Mouse (Mus musculus) midbrain, postnatal 0 days (tissue): ENCODE measurements around the gene Ubr3. TPM values are rescaled to one million over a fixed set of nuclear protein-coding genes. Genes with fewer than 3 reads are reported as not detected.

Source experiments
- ATAC-seq: fragments of 200-750 bp; cut with Nextera tagmentation; 2 replicates; pipeline ENCODE4 v1.8.0; 2017; ENCODE audit warnings: moderate number of reproducible peaks, mild to moderate bottlenecking, moderate TSS enrichment, moderate library complexity; ENCODE audit not compliant: low FRiP score
- DNase-seq: peaks from one replicate; pipeline ENCODE4 v3.0.0-alpha.2; 2015; ENCODE audit warnings: low spot score
- H3K27ac ChIP-seq: fragments of 300-500 bp; sonication (generic); 2 replicates; pipeline ENCODE4 v1.5.1; 2014; ENCODE audit warnings: low read depth, mild to moderate bottlenecking, low read length, mixed read lengths
- H3K27me3 ChIP-seq: fragments of 300-500 bp; sonication (generic); 2 replicates; pipeline ENCODE4 v1.6.1; 2014; ENCODE audit warnings: low read length, control low read depth, mixed read lengths; ENCODE audit not compliant: insufficient read depth
- H3K36me3 ChIP-seq: fragments of 300-500 bp; sonication (generic); 2 replicates; pipeline ENCODE4 v1.6.1; 2014; ENCODE audit warnings: low read length, control low read depth, mixed read lengths; ENCODE audit not compliant: insufficient read depth
- H3K4me1 ChIP-seq: fragments of 300-500 bp; sonication (generic); 2 replicates; pipeline ENCODE4 v1.6.1; 2014; ENCODE audit warnings: mild to moderate bottlenecking, control low read depth, antibody characterized with exemption, low read length, mixed read lengths; ENCODE audit not compliant: insufficient read depth
- H3K4me2 ChIP-seq: fragments of 300-500 bp; sonication (generic); 2 replicates; pipeline ENCODE4 v1.6.1; 2014; ENCODE audit warnings: low read depth, mild to moderate bottlenecking, low read length, mixed read lengths; ENCODE audit not compliant: poor library complexity, severe bottlenecking
- H3K4me3 ChIP-seq: fragments of 300-500 bp; sonication (generic); 2 replicates; pipeline ENCODE4 v1.5.1; 2014; ENCODE audit warnings: low read depth, mild to moderate bottlenecking, low read length, moderate library complexity
- H3K9ac ChIP-seq: fragments of 300-500 bp; sonication (generic); replicated peaks from 2 replicates; pipeline ENCODE4 v1.6.1; 2014; ENCODE audit warnings: mild to moderate bottlenecking, low read length, moderate library complexity, mixed read lengths; ENCODE audit not compliant: poor library complexity, severe bottlenecking
- H3K9me3 ChIP-seq: fragments of 300-500 bp; sonication (generic); 2 replicates; pipeline ENCODE4 v1.6.1; 2016; ENCODE audit warnings: low read length, control low read depth
- CTCF ChIP-seq: IDR thresholded peaks from 2 replicates; pipeline ENCODE4 v1.5.1; 2016; ENCODE audit warnings: antibody characterized with exemption, mild to moderate bottlenecking
- WGBS: fragments of 180-500 bp; shearing (Covaris S2); extraction: QIAGEN DNeasy Blood & Tissue Kit; methylation state at CpG from one replicate; pipeline ENCODE4 v1.1.7; 2014; 5-methylcytosine and 5-hydroxymethylcytosine counted together
- polyA plus RNA-seq: library from polyadenylated mRNA; unstranded; fragments of >200 nt; fragmentation: Nextera tagmentation; extraction: Ambion mirVana; gene quantifications from 2 replicates; pipeline ENCODE4 v1.2.1, GENCODE M21; 2015
- total RNA-seq: library from RNA; depleted of rRNA; stranded (reverse); fragments of >200 nt; gene quantifications from 2 replicates; pipeline ENCODE4 v1.2.3, GENCODE M21; 2014; rRNA removed

Gene Ubr3
- total and polyA plus RNA-seq, 2 experiments from 2014 or later, result 20.9 to 37.9 TPM

DNA sequence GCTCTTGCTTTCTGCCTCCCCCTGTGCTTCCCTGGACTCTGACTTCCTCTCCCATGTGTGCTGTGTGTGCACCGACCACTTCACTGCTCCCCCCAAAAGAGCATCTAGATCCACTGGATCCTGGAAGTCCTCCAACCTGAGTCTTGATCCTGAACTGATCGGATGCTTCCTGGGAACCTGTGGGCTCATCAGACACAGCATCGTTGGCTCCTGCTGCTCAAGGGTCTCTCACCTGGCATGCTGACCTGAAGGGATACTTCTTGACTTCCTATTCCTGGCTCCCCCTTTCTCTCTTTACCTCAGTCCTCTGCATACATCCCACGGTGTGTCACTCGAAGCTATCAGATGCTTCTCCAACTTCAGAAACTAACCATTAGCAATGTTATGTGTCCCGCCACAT is 168.1 kb downstream of the Ubr3 start:
- 93% methylated on average over 6 of the region's 6 CpGs for WGBS
- DNase-seq, result no peak
- no peak overlapping the region for H3K27ac ChIP-seq
- ATAC-seq, result no peak
- TF ChIP-seq CTCF, result no peak
- no peaks in the 10 kb centered on the region for H3K27me3 ChIP-seq
- no peaks in the 10 kb centered on the region for H3K36me3 ChIP-seq
- no peak overlapping the region for H3K4me2 ChIP-seq
- H3K9ac ChIP-seq, result no peak overlapping the region
- no peaks in the 10 kb centered on the region for H3K9me3 ChIP-seq
- no peak overlapping the region for H3K4me3 ChIP-seq
- H3K4me1 ChIP-seq, result peaks cover 9% of the 10 kb centered on the region; the same call in 1 of the 2 replicates

GRCm38 (mm10) chr2:70065729-70066300 is 168.8 kb downstream of the Ubr3 start:
- 28% methylated on average over 7 of the region's 7 CpGs for WGBS
- no peak overlapping the region for H3K4me2 ChIP-seq
- no peaks in the 10 kb centered on the region for H3K9me3 ChIP-seq
- 0 out of 2 replicates have a peak overlapping the region, but pooled peaks have one; percentile 38 for H3K27ac ChIP-seq
- no peak for TF ChIP-seq CTCF
- no peaks in the 10 kb centered on the region for H3K27me3 ChIP-seq
- no peak overlapping the region for H3K9ac ChIP-seq
- ATAC-seq (no peak), DNase-seq (no peak)
- H3K4me1 ChIP-seq, result peaks cover 3% of the 10 kb centered on the region; the same call in 1 of the 2 replicates
- H3K36me3 ChIP-seq, result no peaks in the 10 kb centered on the region
- no peak overlapping the region for H3K4me3 ChIP-seq

- Histone ChIP-seq H3K4me2 (no peak overlapping the region), H3K9me3 (no peaks in the 10 kb centered on the region), H3K9ac (no peak overlapping the region), H3K4me1 (peaks cover 3% of the 10 kb centered on the region; the same call in 1 of the 2 replicates), H3K4me3 (no peak overlapping the region), H3K27ac (no peak overlapping the region), H3K36me3 (no peaks in the 10 kb centered on the region), H3K27me3 (no peaks in the 10 kb centered on the region)
- 61% methylated on average over 6 of the region's 6 CpGs for WGBS
- TF ChIP-seq CTCF, result no peak
- DNase-seq, result no peak
- no peak for ATAC-seq
These were observed 169.4 kb downstream of the Ubr3 start for GRCm38 (mm10) chr2:70066338-70067022.

- no peak for TF ChIP-seq CTCF
These were observed 172.8 kb downstream of the Ubr3 start for GRCm38 (mm10) chr2:70069861-70070260.

More at GRCm38 (mm10) chr2:70069861-70070260, 172.8 kb downstream of the Ubr3 start:
- Histone ChIP-seq H3K27ac (no peak overlapping the region), H3K4me3 (no peak overlapping the region), H3K4me2 (no peak overlapping the region), H3K9me3 (no peaks in the 10 kb centered on the region), H3K9ac (no peak overlapping the region), H3K27me3 (no peaks in the 10 kb centered on the region), H3K36me3 (no peaks in the 10 kb centered on the region), H3K4me1 (peaks cover 3% of the 10 kb centered on the region; the same call in 1 of the 2 replicates)
- 89% methylated on average over 5 of the region's 5 CpGs for WGBS
- no peak for DNase-seq
- no peak for ATAC-seq

Other genes with a start within 250 kb of the Ubr3 start
- gene Klhl41, start 227.1 kb upstream of the Ubr3 start, total RNA-seq, result not detected in 2 replicates
- 0.11 TPM in 1 of 2 replicates, not detected in the other for gene Klhl41, start 227.1 kb upstream of the Ubr3 start, polyA plus RNA-seq
- 22.6 and 25.0 TPM in 2 replicates for gene Fastkd1, start 183.7 kb upstream of the Ubr3 start, total RNA-seq
- 12.6 and 13.8 TPM in 2 replicates for gene Fastkd1, start 183.7 kb upstream of the Ubr3 start, polyA plus RNA-seq
- 13.6 and 20.7 TPM in 2 replicates for gene Ppig, start 174.7 kb upstream of the Ubr3 start, total RNA-seq
- gene Ppig, start 174.7 kb upstream of the Ubr3 start, polyA plus RNA-seq, result 119 and 140 TPM in 2 replicates
- gene Ccdc173, start 107.7 kb upstream of the Ubr3 start, total RNA-seq, result 0.99 and 1.1 TPM in 2 replicates
- 1.4 and 2.0 TPM in 2 replicates for gene Ccdc173, start 107.7 kb upstream of the Ubr3 start, polyA plus RNA-seq
- 29.7 and 31.8 TPM in 2 replicates for gene Phospho2, start 107.6 kb upstream of the Ubr3 start, total RNA-seq
- gene Phospho2, start 107.6 kb upstream of the Ubr3 start, polyA plus RNA-seq, result 31.6 and 33.4 TPM in 2 replicates
- gene Klhl23, start 75.3 kb upstream of the Ubr3 start, total RNA-seq, result 147 and 164 TPM in 2 replicates
- 84.1 and 99.2 TPM in 2 replicates for gene Klhl23, start 75.3 kb upstream of the Ubr3 start, polyA plus RNA-seq
- 51.3 and 64.1 TPM in 2 replicates for gene Ssb, start 35.7 kb upstream of the Ubr3 start, total RNA-seq
- 260 and 285 TPM in 2 replicates for gene Ssb, start 35.7 kb upstream of the Ubr3 start, polyA plus RNA-seq
- gene Mettl5, start 11.6 kb upstream of the Ubr3 start, total RNA-seq, result 8.6 and 10.2 TPM in 2 replicates
- 30.4 and 34.1 TPM in 2 replicates for gene Mettl5, start 11.6 kb upstream of the Ubr3 start, polyA plus RNA-seq
- gene Myo3b, start 141.9 kb downstream of the Ubr3 start, total RNA-seq, result 0.44 and 1.1 TPM in 2 replicates
- 0.14 and 0.32 TPM in 2 replicates for gene Myo3b, start 141.9 kb downstream of the Ubr3 start, polyA plus RNA-seq